Mouse (Mus musculus) kidney, adult 2 months (tissue): Measurements from ENCODE around the gene Tpi1.
"Not testable (repeated sequence)": the region's sequence is repeated elsewhere in the genome, so short reads cannot be mapped to it uniquely, and the experiment has no call there.

Experiments
- CTCF ChIP-seq: fragments of 200-500 bp; conservative IDR thresholded peaks from 2 replicates; pipeline ENCODE4 v1.5.1; 2011; ENCODE audit warnings: low read depth, mild to moderate bottlenecking, control low read depth, low read length, moderate library complexity, mixed read lengths; ENCODE audit not compliant: insufficient read depth, insufficient read length
- POLR2A ChIP-seq: fragments of 200-500 bp; IDR thresholded peaks from one replicate; pipeline ENCODE4 v1.6.1; 2011; ENCODE audit warnings: low read depth, low read length, control low read depth

DNA sequence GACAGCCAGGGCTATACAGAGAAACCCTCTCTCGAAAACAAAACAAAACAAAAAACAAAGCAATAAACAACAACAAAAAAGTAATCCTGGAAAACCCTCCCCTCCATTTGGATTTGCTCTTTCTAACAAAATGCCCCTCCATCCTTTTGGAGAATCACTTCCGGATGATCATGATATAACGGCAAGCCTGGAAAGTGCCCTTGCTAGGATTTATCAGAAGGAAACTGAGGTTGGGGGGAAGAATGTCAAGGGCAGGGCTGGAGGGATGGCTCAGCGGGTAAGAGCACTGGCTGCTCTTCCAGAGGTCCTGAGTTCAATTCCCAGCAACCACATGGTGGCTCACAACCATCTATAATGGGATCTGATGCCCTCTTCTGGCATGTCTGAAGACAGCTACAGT is 10.4 kb downstream of the Tpi1 start:
- TF ChIP-seq POLR2A, CTCF: not testable (repeated sequence)
